Mouse (Mus musculus) heart, postnatal 0 days (tissue): ENCODE measurements around the gene Bud23. TPM values are rescaled to one million over a fixed set of nuclear protein-coding genes. Genes with fewer than 3 reads are reported as not detected.

Experiments used
- ATAC-seq: fragments of 200-750 bp; cut with Nextera tagmentation; 2 replicates; pipeline ENCODE4 v1.8.0; 2017; ENCODE audit warnings: low read depth, moderate number of reproducible peaks, moderate library complexity; ENCODE audit not compliant: insufficient read depth
- DNase-seq: peaks from one replicate; pipeline ENCODE4 v3.0.0-alpha.2; 2016; ENCODE audit warnings: low spot score
- H3K27ac ChIP-seq: fragments of 300-500 bp; sonication (generic); 2 replicates; pipeline ENCODE4 v1.5.1; 2014; ENCODE audit warnings: low read depth, mild to moderate bottlenecking
- H3K27me3 ChIP-seq: fragments of 300-500 bp; sonication (generic); 2 replicates; pipeline ENCODE4 v1.6.1; 2014; ENCODE audit warnings: low read length, mixed read lengths; ENCODE audit not compliant: control insufficient read depth, insufficient read depth
- H3K36me3 ChIP-seq: fragments of 300-500 bp; sonication (generic); replicated peaks from 2 replicates; pipeline ENCODE4 v1.6.1; 2014; ENCODE audit warnings: low read length, mixed read lengths; ENCODE audit not compliant: control insufficient read depth, insufficient read depth
- H3K4me1 ChIP-seq: fragments of 300-500 bp; sonication (generic); 2 replicates; pipeline ENCODE4 v1.6.1; 2014; ENCODE audit warnings: antibody characterized with exemption; ENCODE audit not compliant: control insufficient read depth, insufficient read depth
- H3K4me2 ChIP-seq: fragments of 300-500 bp; sonication (generic); 2 replicates; pipeline ENCODE4 v1.6.1; 2014; ENCODE audit warnings: low read depth, mild to moderate bottlenecking, low read length, moderate library complexity
- H3K4me3 ChIP-seq: fragments of 300-500 bp; sonication (generic); 2 replicates; pipeline ENCODE4 v1.5.1; 2014; ENCODE audit warnings: low read depth, low read length
- H3K9ac ChIP-seq: fragments of 300-500 bp; sonication (generic); replicated peaks from 2 replicates; pipeline ENCODE4 v1.6.1; 2014; ENCODE audit warnings: low read depth, low read length, mixed read lengths
- H3K9me3 ChIP-seq: fragments of 300-500 bp; sonication (generic); replicated peaks from 2 replicates; pipeline ENCODE4 v1.6.1; 2016; ENCODE audit warnings: low read length; ENCODE audit not compliant: control insufficient read depth
- CTCF ChIP-seq: IDR thresholded peaks from 2 replicates; pipeline ENCODE4 v1.5.1; 2016; ENCODE audit warnings: antibody characterized with exemption, control low read depth, low read depth
- EP300 ChIP-seq: IDR thresholded peaks from 2 replicates; pipeline ENCODE4 v1.6.1; 2016; ENCODE audit warnings: antibody characterized with exemption, low read depth
- WGBS: fragments of 180-500 bp; shearing (Covaris S2); extraction: QIAGEN DNeasy Blood & Tissue Kit; methylation state at CpG from one replicate; pipeline ENCODE4 v1.1.7; 2014; 5-methylcytosine and 5-hydroxymethylcytosine counted together
- polyA plus RNA-seq: library from polyadenylated mRNA; unstranded; fragments of >200 nt; fragmentation: Nextera tagmentation; extraction: Ambion mirVana; gene quantifications from 2 replicates; pipeline ENCODE4 v1.2.1, GENCODE M21; 2015
- total RNA-seq: library from RNA; depleted of rRNA; stranded (reverse); fragments of >200 nt; gene quantifications from 2 replicates; pipeline ENCODE4 v1.2.3, GENCODE M21; 2014; ENCODE audit warnings: low replicate concordance; rRNA removed

Gene Bud23
- total and polyA plus RNA-seq, 2 experiments from 2014 or later, result 38.2 to 49.6 TPM

DNA sequence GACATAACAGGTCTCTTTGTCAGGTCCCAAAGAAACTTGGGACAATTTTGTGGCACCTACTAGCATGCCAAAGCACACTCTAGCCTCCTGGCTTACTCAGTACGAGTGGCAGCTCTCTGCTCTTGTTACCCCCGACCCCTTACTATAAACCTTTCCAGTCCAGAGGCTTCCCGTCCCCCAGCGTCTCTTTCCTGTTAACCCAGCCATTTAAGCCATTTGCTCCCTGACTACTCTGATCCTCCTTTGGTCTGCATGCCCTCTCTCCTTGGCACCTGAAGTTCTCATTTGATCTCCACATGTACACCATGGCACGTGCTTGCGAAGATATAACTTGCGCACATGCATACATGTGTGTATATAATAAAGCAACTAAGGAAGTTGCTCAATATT lies 54.4 kb downstream of the Bud23 start:
- Histone ChIP-seq H3K4me1 (peaks cover 6% of the 10 kb centered on the region), H3K9me3 (no peaks in the 10 kb centered on the region), H3K9ac (peak overlapping the region; percentile 54), H3K36me3 (peaks cover 10% of the 10 kb centered on the region; the same call in 1 of the 2 replicates), H3K27ac (peak overlapping the region; percentile 96), H3K4me2 (peak overlapping the region; percentile 67), H3K4me3 (peak overlapping the region; percentile 61), H3K27me3 (no peaks in the 10 kb centered on the region)
- no peak for DNase-seq
- ATAC-seq, result no peak
- TF ChIP-seq EP300 (no peak), CTCF (no peak)
- 54% methylated on average over 7 of the region's 7 CpGs for WGBS

DNA sequence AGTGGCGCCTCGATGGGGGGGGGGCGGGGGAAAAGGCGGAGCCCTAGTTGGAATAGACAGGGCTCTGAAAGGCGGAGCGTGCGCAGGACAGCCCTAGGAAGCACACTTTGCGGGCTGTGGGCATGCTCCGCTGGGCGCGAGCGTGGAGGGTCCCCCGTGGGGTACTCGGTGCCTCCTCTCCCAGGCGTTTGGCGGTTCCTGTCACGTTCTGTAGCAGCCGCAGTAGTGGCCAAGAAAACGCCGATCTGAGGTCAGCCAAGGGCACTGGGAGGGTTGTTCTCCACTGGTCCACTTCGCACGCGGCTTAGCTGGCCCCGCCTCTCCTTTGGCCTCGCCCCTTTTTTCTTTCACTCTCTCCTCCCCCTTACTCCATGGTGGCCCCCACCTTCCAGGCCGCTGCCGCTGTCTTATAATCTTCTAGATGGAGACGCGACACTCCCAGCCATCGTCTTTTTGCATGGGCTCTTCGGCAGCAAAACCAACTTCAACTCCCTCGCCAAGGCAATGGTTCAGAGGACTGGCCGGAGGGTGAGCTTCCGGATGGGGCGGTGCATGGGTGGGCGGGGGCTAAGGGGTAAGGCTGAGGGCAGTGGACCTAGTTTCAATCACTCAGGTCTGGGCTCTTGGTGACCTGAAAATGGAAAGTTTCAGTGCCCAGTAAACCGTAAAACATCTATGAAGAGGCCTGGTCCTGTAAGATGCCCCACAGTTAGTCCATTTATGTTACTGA lies 55.0 kb downstream of the Bud23 start:
- Histone ChIP-seq H3K9ac (peak overlapping the region; percentile 54), H3K9me3 (no peaks in the 10 kb centered on the region), H3K36me3 (peaks cover 10% of the 10 kb centered on the region; the same call in 1 of the 2 replicates), H3K4me2 (peak overlapping the region; percentile 67), H3K27ac (peak overlapping the region; percentile 96), H3K27me3 (no peaks in the 10 kb centered on the region), H3K4me1 (peaks cover 6% of the 10 kb centered on the region), H3K4me3 (peak overlapping the region; percentile 61)
- under 1% methylated on average over 37 of the region's 37 CpGs for WGBS
- peak; percentile 92 for DNase-seq
- ATAC-seq, result peak; percentile 64
- TF ChIP-seq EP300, result 0 out of 2 replicates have a peak, but pooled peaks have one; percentile 12
- no peak for TF ChIP-seq CTCF

DNA sequence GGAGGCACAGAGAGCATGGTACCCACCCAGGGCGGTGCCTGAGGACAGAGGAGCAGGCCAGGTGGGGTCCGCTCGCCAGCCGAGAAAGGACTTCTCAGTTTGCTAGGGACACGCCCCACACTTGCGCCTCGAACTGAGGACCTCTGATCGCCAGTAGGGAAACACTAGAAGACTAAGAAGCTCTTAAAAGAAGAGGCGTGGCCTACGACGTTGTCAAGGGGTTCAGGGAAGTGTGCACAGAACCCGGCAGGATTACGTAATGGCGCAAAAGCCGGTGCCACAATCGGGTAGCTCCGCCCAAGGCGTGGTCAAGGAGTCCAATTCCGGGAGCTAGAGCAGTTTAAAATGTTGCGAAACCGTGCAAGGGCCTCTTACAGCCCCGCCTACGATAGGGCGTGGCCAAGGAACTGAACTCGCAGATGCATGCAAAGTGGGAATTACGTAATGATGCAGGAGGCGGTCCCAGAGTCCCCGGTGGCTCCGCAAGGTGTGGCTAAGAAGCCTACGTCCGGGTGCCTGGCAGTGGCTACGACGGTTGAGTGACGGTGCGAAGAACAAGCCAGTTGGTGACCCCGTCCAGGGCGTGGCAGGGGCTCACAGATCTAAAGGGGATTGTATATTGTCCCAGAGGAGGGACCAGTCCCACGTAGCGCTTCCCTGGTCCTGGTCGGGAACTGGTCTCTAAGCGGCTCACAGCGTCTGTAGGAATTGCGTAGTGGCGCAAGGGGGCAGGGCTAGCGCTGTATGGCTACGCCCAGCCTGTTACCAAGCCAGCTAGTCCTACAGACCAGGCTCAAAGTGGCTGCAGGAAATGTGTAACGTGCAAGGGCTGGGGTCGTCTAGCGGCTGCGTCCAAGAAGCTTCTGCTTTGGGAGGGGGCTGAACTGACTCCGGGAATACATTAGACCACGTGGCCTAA lies 55.8 kb downstream of the Bud23 start, which contains the start of gene Abhd11:
TSS of gene Abhd11 (plus strand) at position 482 of the 919 bp plus-strand sequence.
- H3K4me3 ChIP-seq, result peak within 1 kb of the TSS; percentile 61
- H3K9me3 ChIP-seq, result no peaks in the 10 kb centered on the region
- 0% methylated on average over 52 of the region's 52 CpGs for WGBS
- TF ChIP-seq CTCF, result 0 out of 2 replicates have a peak, but pooled peaks have one; percentile 10
- TF ChIP-seq EP300, result peak; percentile 78; the same call in 1 of the 2 replicates
- peaks cover 6% of the 10 kb centered on the region for H3K4me1 ChIP-seq
- H3K27me3 ChIP-seq, result no peaks in the 10 kb centered on the region
- ATAC-seq (peak; percentile 85), DNase-seq (peak; percentile 99)
- peak within 1 kb of the TSS; percentile 54 for H3K9ac ChIP-seq
- H3K27ac ChIP-seq, result peak within 1 kb of the TSS; percentile 96
- H3K4me2 ChIP-seq, result peak within 1 kb of the TSS; percentile 67
- H3K36me3 ChIP-seq, result peaks cover 10% of the 10 kb centered on the region; the same call in 1 of the 2 replicates

DNA sequence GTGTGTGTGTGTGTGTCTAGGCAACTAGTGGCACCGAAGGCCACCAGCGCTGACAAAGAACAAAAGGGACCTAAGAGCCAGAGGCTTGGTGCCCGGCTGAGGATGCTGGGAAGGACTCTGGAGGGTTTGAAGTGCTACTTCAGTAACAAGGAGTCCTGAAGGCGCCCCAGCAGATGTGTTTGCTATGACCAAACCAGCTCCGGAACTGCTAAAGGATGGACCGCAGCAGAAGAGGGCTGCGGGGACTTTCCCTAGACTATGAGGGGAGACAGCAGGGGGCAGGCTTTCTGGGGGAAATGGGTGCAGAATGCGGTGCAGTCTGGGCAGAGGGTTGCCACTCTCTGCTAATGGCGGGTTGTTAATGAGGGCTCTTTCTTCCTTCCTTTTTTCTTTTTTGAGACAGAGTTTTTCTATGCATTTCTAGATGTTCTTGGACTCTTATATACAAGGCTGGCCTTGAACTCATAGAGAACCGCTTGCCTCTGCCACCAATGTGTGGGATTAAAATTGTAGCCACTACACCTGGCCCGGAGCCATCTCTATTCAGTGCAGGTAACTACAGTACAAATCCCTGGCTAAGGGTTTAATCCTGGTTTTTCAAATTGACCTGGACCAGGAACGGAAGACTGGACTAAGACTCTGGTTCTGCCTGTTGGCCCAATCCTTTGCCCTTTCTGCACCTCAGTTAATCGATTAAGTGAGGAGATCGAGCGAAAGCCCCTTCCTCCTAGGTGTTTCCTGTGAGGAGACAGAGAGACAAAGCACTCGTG lies 56.8 kb downstream of the Bud23 start:
- DNase-seq (no peak), ATAC-seq (no peak)
- peaks cover 6% of the 10 kb centered on the region for H3K4me1 ChIP-seq
- peaks cover 10% of the 10 kb centered on the region; the same call in 1 of the 2 replicates for H3K36me3 ChIP-seq
- peak overlapping the region; percentile 96 for H3K27ac ChIP-seq
- peak overlapping the region; percentile 53 for H3K9ac ChIP-seq
- peak overlapping the region; percentile 67 for H3K4me2 ChIP-seq
- no peaks in the 10 kb centered on the region for H3K9me3 ChIP-seq
- no peaks in the 10 kb centered on the region for H3K27me3 ChIP-seq
- 34% methylated on average over 16 of the region's 16 CpGs for WGBS
- peak overlapping the region; percentile 61 for H3K4me3 ChIP-seq
- TF ChIP-seq EP300 (no peak), CTCF (peak; percentile 22; the same call in 1 of the 2 replicates)

Other genes with a start within 250 kb of the Bud23 start
- not detected in 2 replicates for gene Tmem270, start 158.2 kb downstream of the Bud23 start, total RNA-seq
- gene Tmem270, start 158.2 kb downstream of the Bud23 start, polyA plus RNA-seq, result not detected in 2 replicates
- not detected in 2 replicates for gene Cldn13, start 149.4 kb downstream of the Bud23 start, total RNA-seq
- gene Cldn13, start 149.4 kb downstream of the Bud23 start, polyA plus RNA-seq, result 0.18 and 0.22 TPM in 2 replicates
- 4.6 and 9.4 TPM in 2 replicates for gene Mettl27, start 132.6 kb downstream of the Bud23 start, total RNA-seq
- 6.4 and 8.3 TPM in 2 replicates for gene Mettl27, start 132.6 kb downstream of the Bud23 start, polyA plus RNA-seq
- gene Cldn4, start 118.0 kb downstream of the Bud23 start, total RNA-seq, result 0.12 and 10.2 TPM in 2 replicates
- 0.18 TPM in 1 of 2 replicates, not detected in the other for gene Cldn4, start 118.0 kb downstream of the Bud23 start, polyA plus RNA-seq
- 3.8 and 15.2 TPM in 2 replicates for gene Cldn3, start 78.7 kb downstream of the Bud23 start, total RNA-seq
- gene Cldn3, start 78.7 kb downstream of the Bud23 start, polyA plus RNA-seq, result 1.4 and 4.5 TPM in 2 replicates
- 55.6 and 60.8 TPM in 2 replicates for gene Abhd11, start 55.8 kb downstream of the Bud23 start, total RNA-seq
- 99.5 and 100 TPM in 2 replicates for gene Abhd11, start 55.8 kb downstream of the Bud23 start, polyA plus RNA-seq
- 2.3 and 3.7 TPM in 2 replicates for gene Stx1a, start 41.5 kb downstream of the Bud23 start, total RNA-seq
- 2.3 and 2.5 TPM in 2 replicates for gene Stx1a, start 41.5 kb downstream of the Bud23 start, polyA plus RNA-seq
- 7.7 and 19.7 TPM in 2 replicates for gene Dnajc30, start 757 bp downstream of the Bud23 start, total RNA-seq
- gene Dnajc30, start 757 bp downstream of the Bud23 start, polyA plus RNA-seq, result 33.6 and 34.1 TPM in 2 replicates
- 3.7 and 5.6 TPM in 2 replicates for gene Vps37d, start 13.3 kb upstream of the Bud23 start, total RNA-seq
- gene Vps37d, start 13.3 kb upstream of the Bud23 start, polyA plus RNA-seq, result 1.0 and 1.1 TPM in 2 replicates
- gene Mlxipl, start 24.9 kb upstream of the Bud23 start, total RNA-seq, result 1.2 and 16.0 TPM in 2 replicates
- 3.4 and 5.3 TPM in 2 replicates for gene Mlxipl, start 24.9 kb upstream of the Bud23 start, polyA plus RNA-seq
- gene Tbl2, start 84.7 kb upstream of the Bud23 start, total RNA-seq, result 30.0 and 66.2 TPM in 2 replicates
- gene Tbl2, start 84.7 kb upstream of the Bud23 start, polyA plus RNA-seq, result 10.4 and 11.3 TPM in 2 replicates
- gene Bcl7b, start 103.3 kb upstream of the Bud23 start, total RNA-seq, result 10.6 and 23.2 TPM in 2 replicates
- 51.8 and 54.5 TPM in 2 replicates for gene Bcl7b, start 103.3 kb upstream of the Bud23 start, polyA plus RNA-seq
- gene Baz1b, start 122.3 kb upstream of the Bud23 start, total RNA-seq, result 21.3 and 30.0 TPM in 2 replicates
- gene Baz1b, start 122.3 kb upstream of the Bud23 start, polyA plus RNA-seq, result 11.9 and 13.1 TPM in 2 replicates
- 3.3 and 7.4 TPM in 2 replicates for gene Fzd9, start 186.3 kb upstream of the Bud23 start, total RNA-seq
- gene Fzd9, start 186.3 kb upstream of the Bud23 start, polyA plus RNA-seq, result 1.8 and 2.4 TPM in 2 replicates